Mouse (Mus musculus) G1E (cell line): Measurements from ENCODE around the gene Gapt. TPM values are rescaled to one million over a fixed set of nuclear protein-coding genes. Genes with fewer than 3 reads are reported as not detected.

Experiments used
- ATAC-seq: 2 replicates; pipeline ENCODE4 v1.8.0; 2016; ENCODE audit warnings: mild to moderate bottlenecking; ENCODE audit not compliant: insufficient number of reproducible peaks, poor library complexity, low FRiP score, severe bottlenecking; ENCODE audit errors: extremely low read depth
- DNase-seq: peaks from one replicate; pipeline ENCODE4 v3.0.0; 2012; ENCODE audit warnings: low spot score
- H3K27me3 ChIP-seq: 2 replicates; pipeline ENCODE4 v1.6.1; 2012; ENCODE audit warnings: mild to moderate bottlenecking, low read length, inconsistent platforms; ENCODE audit not compliant: insufficient read depth
- H3K36me3 ChIP-seq: replicated peaks from 2 replicates; pipeline ENCODE3; 2012; ENCODE audit warnings: mild to moderate bottlenecking, inconsistent platforms
- H3K4me1 ChIP-seq: 2 replicates; pipeline ENCODE4 v1.6.1; 2012; ENCODE audit warnings: low read depth, low read length, inconsistent platforms, mixed read lengths; ENCODE audit not compliant: insufficient read depth
- H3K4me3 ChIP-seq: 2 replicates; pipeline ENCODE4 v1.5.1; 2012; ENCODE audit warnings: low read depth, mild to moderate bottlenecking, inconsistent platforms, low read length, moderate library complexity, mixed read lengths
- H3K9me3 ChIP-seq: replicated peaks from 2 replicates; pipeline ENCODE4 v1.6.1; 2012; ENCODE audit warnings: inconsistent platforms
- CTCF ChIP-seq: IDR thresholded peaks from 2 replicates; pipeline ENCODE4 v1.5.1; 2012; ENCODE audit warnings: low read depth, low read length, inconsistent platforms, mixed read lengths
- GATA1 ChIP-seq: IDR thresholded peaks from 2 replicates; pipeline ENCODE4 v1.6.1; 2012; ENCODE audit warnings: borderline replicate concordance, low read length, inconsistent platforms, mixed read lengths
- GATA2 ChIP-seq: IDR thresholded peaks from 2 replicates; pipeline ENCODE4 v1.6.1; 2012; ENCODE audit warnings: low read depth, low read length, inconsistent platforms, borderline replicate concordance
- POLR2AphosphoS5 ChIP-seq: IDR thresholded peaks from 2 replicates; pipeline ENCODE4 v1.6.1; 2012; ENCODE audit warnings: low read depth, low read length, inconsistent platforms; ENCODE audit not compliant: insufficient replicate concordance
- TAL1 ChIP-seq: conservative IDR thresholded peaks from 2 replicates; pipeline ENCODE4 v1.6.1; 2012; ENCODE audit warnings: low read depth, low read length, inconsistent platforms, mixed read lengths
- polyA plus RNA-seq: library from polyadenylated mRNA; stranded (reverse); fragments of >175 nt; gene quantifications from 2 replicates; pipeline ENCODE4 v1.2.3, GENCODE M21; 2012
- total RNA-seq, 2 experiments: library from RNA; stranded (forward) in 1 of 2; stranded (reverse) in 1 of 2; fragments of 200-1000 nt in 1 of 2; fragments of >200 nt in 1 of 2; fragmentation: Nextera tagmentation in 1 of 2; gene quantifications; 2 replicates each; pipeline ENCODE4 v1.2.3; 2014 to 2017

Gene Gapt
- total and polyA plus RNA-seq, 3 experiments = 0.22 TPM; not detected in 2

DNA sequence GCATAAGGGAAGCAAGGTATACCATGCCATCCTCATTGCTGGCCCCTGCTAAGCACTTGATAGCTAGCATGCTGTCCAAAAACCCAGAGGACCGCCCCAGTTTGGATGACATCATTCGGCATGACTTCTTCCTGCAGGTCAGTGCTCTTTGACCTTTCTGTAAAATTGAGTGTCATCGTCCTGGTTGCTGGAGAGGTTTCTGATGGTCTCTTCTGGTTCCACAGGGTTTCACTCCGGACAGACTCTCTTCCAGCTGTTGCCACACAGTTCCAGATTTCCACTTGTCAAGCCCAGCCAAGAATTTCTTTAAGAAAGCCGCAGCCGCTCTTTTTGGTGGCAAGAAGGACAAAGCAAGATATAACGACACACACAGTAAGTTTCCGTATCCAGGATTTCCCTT, 40.8 kb upstream of the Gapt start:
- H3K4me1 ChIP-seq = no peaks in the 10 kb centered on the region
- ATAC-seq (no peak), DNase-seq (no peak)
- no peaks in the 10 kb centered on the region for H3K27me3 ChIP-seq
- H3K4me3 ChIP-seq = no peak overlapping the region
- H3K36me3 ChIP-seq = no peaks in the 10 kb centered on the region
- H3K9me3 ChIP-seq = peaks cover 42% of the 10 kb centered on the region
- no peak for TF ChIP-seq GATA2
- TF ChIP-seq POLR2AphosphoS5 = no peak
- no peak for TF ChIP-seq TAL1
- TF ChIP-seq CTCF = no peak
- no peak for TF ChIP-seq GATA1

DNA sequence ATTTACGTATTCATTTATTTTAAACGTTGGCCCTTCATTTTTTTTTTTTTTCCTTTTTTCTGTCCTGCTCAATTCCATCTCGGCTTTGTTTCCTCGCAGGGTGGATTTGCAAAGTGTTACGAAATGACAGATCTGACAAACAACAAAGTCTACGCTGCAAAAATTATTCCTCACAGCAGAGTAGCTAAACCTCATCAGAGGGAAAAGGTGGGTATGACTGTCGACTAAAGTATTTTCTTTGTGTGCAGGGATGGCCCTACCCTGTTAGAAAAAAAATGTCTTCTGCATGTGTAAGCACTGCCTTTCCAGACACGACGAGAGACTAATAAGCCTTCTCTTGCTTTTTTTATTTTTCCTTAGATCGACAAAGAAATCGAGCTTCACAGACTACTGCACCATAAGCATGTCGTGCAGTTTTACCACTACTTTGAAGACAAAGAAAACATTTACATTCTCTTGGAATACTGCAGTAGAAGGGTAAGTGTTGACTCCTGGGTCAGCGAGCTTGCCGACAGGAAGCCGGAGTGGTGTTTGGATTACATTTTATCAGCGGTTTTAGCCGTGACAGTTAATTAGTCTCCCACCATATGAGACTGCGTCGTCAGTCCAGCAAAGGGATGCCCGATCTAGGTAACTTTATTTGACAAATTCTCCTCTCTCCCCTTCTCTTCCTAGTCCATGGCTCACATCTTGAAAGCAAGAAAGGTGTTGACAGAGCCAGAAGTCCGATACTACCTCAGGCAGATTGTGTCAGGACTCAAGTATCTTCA, 39.1 kb upstream of the Gapt start:
- no peaks in the 10 kb centered on the region for H3K27me3 ChIP-seq
- H3K36me3 ChIP-seq = no peaks in the 10 kb centered on the region
- DNase-seq (no peak), ATAC-seq (no peak)
- no peak for TF ChIP-seq POLR2AphosphoS5
- no peak for TF ChIP-seq GATA2
- no peak for TF ChIP-seq CTCF
- TF ChIP-seq GATA1 = no peak
- no peak for TF ChIP-seq TAL1
- no peaks in the 10 kb centered on the region for H3K4me1 ChIP-seq
- peaks cover 45% of the 10 kb centered on the region for H3K9me3 ChIP-seq
- H3K4me3 ChIP-seq = no peak overlapping the region

DNA sequence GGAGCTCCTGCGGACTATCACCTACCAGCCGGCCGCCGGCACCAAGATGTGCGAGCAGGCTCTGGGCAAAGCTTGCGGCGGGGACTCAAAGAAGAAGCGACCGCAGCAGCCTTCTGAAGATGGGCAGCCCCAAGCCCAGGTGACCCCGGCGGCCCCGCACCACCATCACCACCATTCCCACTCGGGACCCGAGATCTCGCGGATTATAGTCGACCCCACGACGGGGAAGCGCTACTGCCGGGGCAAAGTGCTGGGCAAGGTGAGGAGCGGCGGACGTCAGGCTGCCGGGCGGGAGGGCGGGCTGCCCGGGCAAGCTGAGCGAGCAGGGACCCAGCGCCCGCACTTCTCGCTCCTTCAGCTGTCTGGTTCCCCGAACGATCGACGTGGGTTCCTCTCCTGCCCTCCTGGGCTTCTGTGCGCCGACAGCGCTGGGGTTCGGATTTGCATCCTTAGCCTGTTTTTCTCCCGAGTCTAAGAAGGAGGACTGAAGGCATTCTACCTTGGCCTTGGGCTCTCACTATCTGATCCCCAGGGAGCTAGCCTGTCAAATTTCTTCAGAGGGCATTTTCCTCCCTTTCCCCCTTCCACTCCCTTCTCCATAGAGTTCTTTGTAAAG, 38.3 kb upstream of the Gapt start:
- no peaks in the 10 kb centered on the region for H3K4me1 ChIP-seq
- ATAC-seq (no peak), DNase-seq (no peak)
- no peaks in the 10 kb centered on the region for H3K36me3 ChIP-seq
- H3K9me3 ChIP-seq = peaks cover 45% of the 10 kb centered on the region
- peak overlapping the region; percentile 33; the same call in 1 of the 2 replicates for H3K4me3 ChIP-seq
- no peak for TF ChIP-seq GATA1
- no peak for TF ChIP-seq CTCF
- TF ChIP-seq TAL1 = no peak
- TF ChIP-seq POLR2AphosphoS5 = no peak
- no peak for TF ChIP-seq GATA2
- H3K27me3 ChIP-seq = no peaks in the 10 kb centered on the region

DNA sequence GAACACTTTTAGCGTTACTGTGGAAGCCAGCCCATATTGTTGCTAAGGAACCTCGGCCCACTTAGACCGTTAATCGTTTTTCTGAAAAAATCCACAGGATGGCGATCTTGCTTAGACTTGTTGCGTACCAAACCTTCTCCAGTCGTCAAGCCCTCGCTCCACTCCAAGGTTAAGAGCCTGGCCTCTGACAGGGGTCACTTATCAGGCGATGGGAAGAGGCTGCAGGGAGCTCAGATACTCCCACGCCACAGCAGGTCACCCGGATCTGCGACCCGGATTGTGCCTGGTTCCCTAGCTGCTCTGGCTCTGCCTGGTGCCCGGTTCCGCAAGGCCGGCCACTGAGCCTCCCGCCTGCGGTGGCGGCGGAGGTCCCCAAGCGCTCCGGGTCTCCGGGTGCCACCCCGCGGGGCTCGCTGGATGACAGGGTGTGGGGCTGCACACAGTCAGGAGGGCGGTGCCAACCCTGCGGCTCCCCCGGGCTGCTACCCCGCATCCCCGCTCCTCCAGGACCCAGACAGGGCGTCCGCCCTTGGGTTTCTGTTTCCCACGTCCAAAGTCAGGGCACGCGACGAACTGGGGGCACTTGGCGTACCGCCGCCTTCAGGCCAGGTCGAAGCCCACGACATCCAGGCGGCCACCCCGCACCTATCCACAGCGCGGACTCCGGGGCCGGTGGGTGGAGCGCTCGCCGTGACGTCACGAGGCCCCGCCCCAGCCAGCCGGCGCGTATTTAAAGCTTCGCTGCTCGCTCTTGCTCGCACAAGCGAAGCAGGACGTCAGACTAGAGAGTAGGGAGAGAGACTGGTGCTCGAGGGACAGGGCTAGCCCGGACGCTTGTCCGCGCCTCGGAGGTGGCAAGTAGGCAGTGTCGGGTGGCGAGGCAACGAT, 37.5 kb upstream of the Gapt start, which contains the start of gene Plk2:
Plk2 (plus strand) TSS at position 756 of the 888 bp plus-strand sequence.
- Histone ChIP-seq H3K4me3 (peak within 1 kb of the TSS; percentile 33; the same call in 1 of the 2 replicates), H3K9me3 (peaks cover 43% of the 10 kb centered on the region), H3K27me3 (no peaks in the 10 kb centered on the region), H3K36me3 (no peaks in the 10 kb centered on the region), H3K4me1 (no peaks in the 10 kb centered on the region)
- ATAC-seq = no peak
- DNase-seq = no peak
- TF ChIP-seq GATA1 = no peak
- no peak for TF ChIP-seq TAL1
- no peak for TF ChIP-seq GATA2
- no peak for TF ChIP-seq POLR2AphosphoS5
- no peak for TF ChIP-seq CTCF

DNA sequence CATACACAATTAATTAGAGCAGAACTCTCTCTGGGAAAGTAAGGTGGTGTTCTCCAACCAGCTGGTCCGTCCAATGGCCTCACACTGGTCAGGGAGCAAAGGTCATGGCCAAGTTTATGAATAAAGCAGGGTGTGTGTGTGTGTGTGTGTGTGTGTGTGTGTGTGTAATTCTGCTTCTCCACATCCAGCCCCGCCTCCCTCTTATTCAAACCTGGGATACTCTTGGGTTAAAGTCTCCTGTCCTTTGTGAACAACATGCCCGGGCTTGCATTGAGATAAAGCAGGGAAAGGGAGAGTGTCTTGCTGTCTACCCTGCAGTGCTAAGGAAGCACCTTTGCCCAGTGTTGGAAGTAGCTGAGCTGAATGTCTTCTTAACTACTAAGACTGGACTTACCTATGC, 35.6 kb upstream of the Gapt start:
- DNase-seq (no peak), ATAC-seq (no peak)
- H3K4me3 ChIP-seq = no peak overlapping the region

DNA sequence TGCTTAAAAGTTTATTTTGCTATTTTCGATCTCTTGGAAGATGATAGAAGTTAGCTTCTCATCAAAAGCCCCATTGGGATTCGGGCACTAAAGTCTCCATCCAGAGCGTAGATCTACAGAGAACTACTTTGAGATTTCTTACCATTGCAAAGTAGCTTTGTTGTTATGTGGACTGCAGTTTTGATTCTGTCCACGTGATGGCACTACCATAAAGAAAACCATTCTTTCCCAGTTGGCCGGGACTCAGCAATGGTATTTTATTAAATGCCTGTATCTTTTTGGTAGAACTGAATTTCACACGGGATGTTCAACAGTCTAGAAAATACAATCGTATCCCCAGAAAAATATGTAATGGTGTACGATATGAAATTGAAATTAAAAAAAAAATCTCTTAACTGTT, 35.2 kb upstream of the Gapt start:
- ATAC-seq = no peak
- no peaks in the 10 kb centered on the region for H3K4me1 ChIP-seq
- H3K4me3 ChIP-seq = no peak overlapping the region
- no peaks in the 10 kb centered on the region for H3K36me3 ChIP-seq
- H3K9me3 ChIP-seq = peaks cover 24% of the 10 kb centered on the region
- DNase-seq = no peak
- TF ChIP-seq TAL1 (no peak), POLR2AphosphoS5 (no peak), CTCF (no peak), GATA1 (no peak), GATA2 (no peak)
- no peaks in the 10 kb centered on the region for H3K27me3 ChIP-seq

More for the DNA sequence above, 35.6 kb upstream of the Gapt start:
- no peaks in the 10 kb centered on the region for H3K4me1 ChIP-seq
- no peaks in the 10 kb centered on the region for H3K36me3 ChIP-seq
- H3K27me3 ChIP-seq = no peaks in the 10 kb centered on the region
- peaks cover 26% of the 10 kb centered on the region for H3K9me3 ChIP-seq
- TF ChIP-seq POLR2AphosphoS5 (no peak), CTCF (no peak), GATA1 (no peak), TAL1 (no peak), GATA2 (no peak)
